Mouse (Mus musculus) ovary, adult 10 weeks (tissue): Measurements from ENCODE around the gene Gm44790. TPM values are rescaled to one million over a fixed set of nuclear protein-coding genes. Genes with fewer than 3 reads are reported as not detected.

Source experiments
- polyA plus RNA-seq: library from polyadenylated mRNA; stranded (reverse); fragments of 350-450 nt; fragmentation: Illumina TruSeq; extraction: RNeasy Lipid Tissue Mini Kit (QIAGEN cat#74804); gene quantifications from one replicate; pipeline ENCODE4 v1.2.3, GENCODE M21; 2014

Gene Gm44790
- not detected for polyA plus RNA-seq

GRCm38 (mm10) chr6:86426358-86426757, at the start of gene Gm44790:
Gene Gm44790 (plus strand): TSS chr6:86426658.

GRCm38 (mm10) chr6:86396581-86397256, 29.7 kb upstream of the Gm44790 start, which contains the start of gene Pcyox1:
Gene Pcyox1 (minus strand): TSS chr6:86397154.

GRCm38 (mm10) chr6:86404100-86404861, 22.2 kb upstream of the Gm44790 start, which contains the start of gene Tia1:
Gene Tia1 (plus strand): TSS chr6:86404219.

GRCm38 (mm10) chr6:86438272-86439118, 12.0 kb downstream of the Gm44790 start, which contains the start of gene C87436:
Gene C87436 (plus strand): TSS chr6:86438374.

Other genes with a start within 250 kb of the Gm44790 start
- 13.3 TPM for gene Tgfa, start 231.4 kb upstream of the Gm44790 start, polyA plus RNA-seq
- gene Fam136a, start 61.0 kb upstream of the Gm44790 start, polyA plus RNA-seq = 149 TPM
- 25.4 TPM for gene Snrpg, start 55.4 kb upstream of the Gm44790 start, polyA plus RNA-seq
- 256 TPM for gene Pcyox1, start 29.5 kb upstream of the Gm44790 start, polyA plus RNA-seq
- gene Tia1, start 22.4 kb upstream of the Gm44790 start, polyA plus RNA-seq = 128 TPM
- gene C87436, start 11.7 kb downstream of the Gm44790 start, polyA plus RNA-seq = 16.4 TPM
- 176 TPM for gene Pcbp1, start 99.7 kb downstream of the Gm44790 start, polyA plus RNA-seq
- not detected for gene Asprv1, start 201.5 kb downstream of the Gm44790 start, polyA plus RNA-seq
- gene Mxd1, start 242.5 kb downstream of the Gm44790 start, polyA plus RNA-seq = 8.9 TPM